In genomic region chr3:132873251-132873650, GRCm38 (mm10) we compare ENCODE assay signal across 1 mouse cellular context.
TF ChIP-seq lines count a peak whose summit lies in the region.

No protein-coding gene starts in this region.

TF ChIP-seq in CH12.LX, 34 proteins besides CTCF, POLR2A, EP300 and RAD21 (continued from another document):
- TF ChIP-seq MAZ (IDR thresholded peaks at IDR 0.05; ENCODE audit: low read depth, low read length): peak; percentile 52; the same call in 1 of the 2 replicates
